Mouse (Mus musculus) lung, postnatal 0 days (tissue): Measurements from ENCODE around the gene Gnat3. TPM values are rescaled to one million over a fixed set of nuclear protein-coding genes. Genes with fewer than 3 reads are reported as not detected.

Source experiments
- ATAC-seq: fragments of 200-750 bp; cut with Nextera tagmentation; 2 replicates; pipeline ENCODE4 v1.8.0; 2017; ENCODE audit warnings: moderate library complexity
- DNase-seq: peaks from one replicate; pipeline ENCODE4 v3.0.0-alpha.2; 2016; ENCODE audit warnings: low spot score
- H3K27ac ChIP-seq: fragments of 300-500 bp; sonication (generic); 2 replicates; pipeline ENCODE4 v1.5.1; 2014; ENCODE audit warnings: antibody characterized with exemption, mild to moderate bottlenecking, low read length, mixed read lengths
- H3K27me3 ChIP-seq: fragments of 300-500 bp; sonication (generic); replicated peaks from 2 replicates; pipeline ENCODE4 v1.6.1; 2014; ENCODE audit warnings: low read length, mixed read lengths; ENCODE audit not compliant: insufficient read depth
- H3K36me3 ChIP-seq: fragments of 300-500 bp; sonication (generic); 2 replicates; pipeline ENCODE4 v1.6.1; 2014; ENCODE audit warnings: low read length, mixed read lengths; ENCODE audit not compliant: insufficient read depth
- H3K4me1 ChIP-seq: fragments of 300-500 bp; sonication (generic); 2 replicates; pipeline ENCODE4 v1.6.1; 2014; ENCODE audit warnings: antibody characterized with exemption, low read depth, low read length, mixed read lengths; ENCODE audit not compliant: insufficient read depth
- H3K4me2 ChIP-seq: fragments of 300-500 bp; sonication (generic); replicated peaks from 2 replicates; pipeline ENCODE4 v1.6.1; 2014; ENCODE audit warnings: low read depth, mild to moderate bottlenecking, low read length, moderate library complexity, mixed read lengths
- H3K4me3 ChIP-seq: fragments of 300-500 bp; sonication (generic); 2 replicates; pipeline ENCODE4 v1.5.1; 2014; ENCODE audit warnings: low read depth, low read length
- H3K9ac ChIP-seq: fragments of 300-500 bp; sonication (generic); replicated peaks from 2 replicates; pipeline ENCODE4 v1.6.1; 2014; ENCODE audit warnings: low read depth, mild to moderate bottlenecking
- H3K9me3 ChIP-seq: fragments of 300-500 bp; sonication (generic); 2 replicates; pipeline ENCODE4 v1.6.1; 2016; ENCODE audit warnings: low read length, mixed read lengths
- CTCF ChIP-seq: IDR thresholded peaks from 2 replicates; pipeline ENCODE4 v1.5.1; 2016; ENCODE audit warnings: antibody characterized with exemption, mild to moderate bottlenecking
- EP300 ChIP-seq: IDR thresholded peaks from 2 replicates; pipeline ENCODE4 v1.6.1; 2016; ENCODE audit warnings: antibody characterized with exemption, mild to moderate bottlenecking, control low read depth
- WGBS: fragments of 180-500 bp; shearing (Covaris S2); extraction: QIAGEN DNeasy Blood & Tissue Kit; methylation state at CpG from one replicate; pipeline ENCODE4 v1.1.7; 2014; 5-methylcytosine and 5-hydroxymethylcytosine counted together
- polyA plus RNA-seq: library from polyadenylated mRNA; unstranded; fragments of >200 nt; fragmentation: Nextera tagmentation; extraction: Ambion mirVana; gene quantifications from 2 replicates; pipeline ENCODE4 v1.2.1, GENCODE M21; 2015

The Gnat3 gene
- polyA plus RNA-seq, 1 experiment from 2014 or later, result 0.19 TPM

DNA sequence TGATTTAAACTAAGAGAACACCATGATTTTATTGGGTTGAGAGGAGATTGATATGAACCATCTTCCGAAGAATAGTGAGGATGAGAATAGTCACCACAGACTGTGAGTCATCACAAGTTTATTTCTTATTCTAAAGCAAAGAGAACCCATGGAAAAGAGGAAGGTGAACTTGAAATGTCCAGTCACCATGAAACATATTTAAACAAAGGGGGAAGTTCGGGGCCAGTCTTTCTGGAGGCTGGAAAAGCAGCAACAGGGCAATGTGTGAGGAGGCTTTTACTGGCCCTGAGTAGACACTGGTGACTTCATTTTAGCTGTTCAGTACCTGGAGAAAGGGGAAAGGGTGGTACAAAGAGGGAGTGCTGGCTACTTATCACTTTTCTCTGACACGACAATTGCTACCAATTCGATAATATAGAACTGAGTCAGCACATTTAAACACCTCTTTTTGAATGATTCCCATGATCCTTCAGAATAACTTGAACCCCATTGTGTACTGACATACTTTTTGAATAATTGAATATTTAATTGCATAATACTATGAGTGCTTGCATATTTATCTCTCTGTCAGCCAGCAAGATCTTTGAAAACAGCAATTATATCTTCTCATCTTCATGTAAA is 52.0 kb downstream of the Gnat3 start:
- ATAC-seq, result no peak
- H3K27ac ChIP-seq, result no peak overlapping the region
- WGBS, result 81% methylated on average over 4 of the region's 4 CpGs
- H3K4me1 ChIP-seq, result no peaks in the 10 kb centered on the region
- H3K4me3 ChIP-seq, result no peak overlapping the region
- no peaks in the 10 kb centered on the region for H3K27me3 ChIP-seq
- no peaks in the 10 kb centered on the region for H3K9me3 ChIP-seq
- H3K36me3 ChIP-seq, result no peaks in the 10 kb centered on the region
- H3K4me2 ChIP-seq, result no peak overlapping the region
- TF ChIP-seq CTCF (no peak), EP300 (no peak)
- no peak overlapping the region for H3K9ac ChIP-seq
- no peak for DNase-seq

DNA sequence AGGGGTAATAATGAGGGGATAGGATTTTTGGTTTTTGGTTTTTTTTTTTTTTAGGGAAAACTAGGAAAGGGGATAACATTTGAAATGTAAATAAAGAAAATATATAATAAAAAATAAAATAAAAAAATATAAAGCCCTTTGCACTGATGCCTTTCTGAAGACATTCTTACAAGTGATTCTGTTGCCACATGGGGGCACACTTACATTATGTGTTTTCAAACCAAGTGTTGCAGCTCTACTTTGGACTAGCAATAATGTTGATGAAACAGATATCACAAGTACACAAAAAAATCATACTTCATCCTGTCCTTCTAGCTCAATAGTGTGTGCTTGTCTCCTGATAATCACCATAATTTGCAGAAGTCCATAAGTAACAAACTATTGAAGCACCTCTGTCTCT is 61.0 kb downstream of the Gnat3 start:
- no peaks in the 10 kb centered on the region for H3K27me3 ChIP-seq
- H3K9ac ChIP-seq, result no peak overlapping the region
- DNase-seq (peak; percentile 19), ATAC-seq (no peak)
- no peaks in the 10 kb centered on the region for H3K4me1 ChIP-seq
- H3K4me2 ChIP-seq, result no peak overlapping the region
- H3K27ac ChIP-seq, result no peak overlapping the region
- no peak overlapping the region for H3K4me3 ChIP-seq
- TF ChIP-seq CTCF (peak; percentile 33; the same call in 1 of the 2 replicates), EP300 (no peak)
- no peaks in the 10 kb centered on the region for H3K9me3 ChIP-seq
- no peaks in the 10 kb centered on the region for H3K36me3 ChIP-seq

DNA sequence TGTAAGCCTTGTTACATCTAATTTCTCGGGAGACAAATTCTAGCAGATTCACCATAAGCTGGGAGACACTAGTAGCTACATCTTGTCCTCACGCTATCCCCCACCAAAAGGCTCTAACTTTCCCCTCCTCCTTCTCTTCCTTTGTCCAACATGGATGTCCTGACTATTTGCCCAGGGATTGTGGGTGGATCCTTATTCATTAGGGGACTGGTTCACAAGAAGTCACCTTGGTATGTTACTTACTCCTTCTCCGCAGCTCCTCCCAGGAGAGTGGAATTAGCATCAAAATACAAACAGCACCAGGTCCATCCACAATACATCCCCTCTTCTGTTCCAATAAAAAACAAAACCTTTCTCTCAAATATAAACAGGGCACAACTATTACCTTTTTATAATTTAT is 65.2 kb downstream of the Gnat3 start:
- no peaks in the 10 kb centered on the region for H3K36me3 ChIP-seq
- 91% methylated on average over 3 of the region's 3 CpGs for WGBS
- TF ChIP-seq CTCF (no peak), EP300 (no peak)
- no peaks in the 10 kb centered on the region for H3K27me3 ChIP-seq
- no peak for ATAC-seq
- no peak overlapping the region for H3K9ac ChIP-seq
- no peak overlapping the region for H3K4me2 ChIP-seq
- H3K27ac ChIP-seq, result no peak overlapping the region
- H3K4me1 ChIP-seq, result no peaks in the 10 kb centered on the region
- no peak for DNase-seq
- H3K9me3 ChIP-seq, result no peaks in the 10 kb centered on the region
- no peak overlapping the region for H3K4me3 ChIP-seq

DNA sequence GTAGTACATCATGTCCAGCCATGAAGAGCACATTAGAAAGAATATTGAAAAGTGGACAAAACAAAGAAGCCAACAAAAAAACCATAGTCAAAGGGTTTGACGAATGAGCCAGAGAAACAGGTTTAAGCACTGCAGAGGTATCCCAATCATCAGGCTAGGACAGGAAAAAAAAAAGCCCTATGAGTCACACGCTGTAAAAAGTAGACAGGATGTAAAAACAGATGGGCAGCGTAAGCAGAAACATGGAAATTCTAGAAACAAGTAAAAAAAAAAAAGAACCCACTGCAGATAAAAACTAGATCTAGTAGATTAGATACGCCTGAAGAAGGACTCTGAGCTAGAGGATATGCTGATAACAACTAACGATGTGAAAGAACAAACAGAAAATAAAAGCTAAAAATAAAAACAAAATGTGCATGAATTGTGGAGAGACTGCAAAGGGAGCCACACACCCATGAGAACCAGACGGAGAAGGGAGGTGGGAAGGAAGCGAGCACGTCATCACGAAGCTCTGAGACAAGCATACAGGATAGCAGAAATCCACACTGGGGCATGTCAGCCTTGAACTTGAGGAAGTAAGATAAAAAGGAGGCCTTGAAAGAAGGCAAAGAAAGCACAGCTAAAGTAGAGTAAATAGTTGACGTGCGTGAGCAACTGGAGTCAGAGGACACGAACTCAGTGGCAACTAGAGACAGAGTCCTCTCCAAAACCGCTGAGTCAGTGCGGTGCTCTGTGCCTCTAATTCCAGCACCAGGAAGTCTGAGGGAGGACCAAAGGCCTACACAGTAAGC is 73.7 kb downstream of the Gnat3 start:
- H3K4me3 ChIP-seq, result no peak overlapping the region
- TF ChIP-seq CTCF, result no peak
- no peak for TF ChIP-seq EP300
- 67% methylated on average over 14 of the region's 14 CpGs for WGBS
- no peaks in the 10 kb centered on the region for H3K9me3 ChIP-seq
- H3K4me1 ChIP-seq, result no peaks in the 10 kb centered on the region
- no peaks in the 10 kb centered on the region for H3K27me3 ChIP-seq
- no peak overlapping the region for H3K4me2 ChIP-seq
- DNase-seq (peak; percentile 24), ATAC-seq (peak; percentile 49; the same call in 1 of the 2 replicates)
- H3K27ac ChIP-seq, result no peak overlapping the region
- H3K36me3 ChIP-seq, result no peaks in the 10 kb centered on the region
- no peak overlapping the region for H3K9ac ChIP-seq

DNA sequence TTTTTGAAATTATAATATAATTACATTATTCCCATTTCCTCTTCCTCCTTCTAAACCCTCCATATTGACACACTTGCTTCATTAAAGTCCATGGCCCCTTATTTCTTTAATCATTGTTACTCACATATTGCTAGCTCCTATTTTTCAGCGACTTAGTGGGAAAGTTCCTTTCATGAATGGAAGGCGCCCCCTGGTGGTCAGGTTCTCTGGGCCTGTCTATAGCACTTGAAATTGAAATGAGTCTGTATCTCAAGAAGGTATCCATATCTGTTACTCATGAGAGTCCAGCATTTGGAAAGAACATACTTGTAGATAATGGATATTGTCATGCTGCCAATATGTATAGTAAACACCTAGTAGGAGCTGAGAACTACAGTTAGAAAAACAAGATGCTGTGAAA is 80.7 kb downstream of the Gnat3 start:
- ATAC-seq (peak; percentile 69), DNase-seq (peak; percentile 84)
- H3K4me1 ChIP-seq, result no peaks in the 10 kb centered on the region
- H3K9me3 ChIP-seq, result no peaks in the 10 kb centered on the region
- peak; percentile 91 for TF ChIP-seq CTCF
- TF ChIP-seq EP300, result peak; percentile 21; the same call in 1 of the 2 replicates
- no peak overlapping the region for H3K9ac ChIP-seq
- H3K27ac ChIP-seq, result no peak overlapping the region
- H3K27me3 ChIP-seq, result no peaks in the 10 kb centered on the region
- no peak overlapping the region for H3K4me2 ChIP-seq
- 3% methylated on average over 2 of the region's 2 CpGs for WGBS
- H3K4me3 ChIP-seq, result no peak overlapping the region
- H3K36me3 ChIP-seq, result no peaks in the 10 kb centered on the region

DNA sequence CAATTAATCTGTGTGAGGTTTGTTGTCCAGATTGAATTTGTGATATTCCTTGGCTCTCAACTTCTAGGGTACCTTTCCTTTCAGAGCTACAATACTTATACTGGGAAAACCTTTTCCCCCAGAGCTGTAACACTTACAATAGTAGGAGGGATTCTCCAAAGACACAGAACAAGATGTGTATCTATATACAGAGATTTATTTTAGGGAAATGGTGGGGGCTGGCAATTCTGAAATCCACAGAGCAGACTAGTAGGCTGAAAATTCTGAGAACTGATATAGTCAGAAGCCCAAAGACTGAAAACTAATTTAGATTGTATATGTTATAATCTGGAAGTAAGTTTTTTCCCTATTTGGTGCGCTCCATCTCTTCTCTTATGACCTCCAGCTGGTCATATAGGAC is 86.5 kb downstream of the Gnat3 start:
- no peaks in the 10 kb centered on the region for H3K27me3 ChIP-seq
- 93% methylated on average over 1 of the region's 1 CpGs for WGBS
- no peaks in the 10 kb centered on the region for H3K36me3 ChIP-seq
- ATAC-seq (no peak), DNase-seq (no peak)
- no peak overlapping the region for H3K27ac ChIP-seq
- H3K4me2 ChIP-seq, result no peak overlapping the region
- no peak overlapping the region for H3K4me3 ChIP-seq
- TF ChIP-seq EP300, result no peak
- no peak for TF ChIP-seq CTCF
- no peak overlapping the region for H3K9ac ChIP-seq
- no peaks in the 10 kb centered on the region for H3K4me1 ChIP-seq
- H3K9me3 ChIP-seq, result no peaks in the 10 kb centered on the region
